Mouse (Mus musculus): ENCODE data around the gene Gm44965.

Gene Gm44965

DNA sequence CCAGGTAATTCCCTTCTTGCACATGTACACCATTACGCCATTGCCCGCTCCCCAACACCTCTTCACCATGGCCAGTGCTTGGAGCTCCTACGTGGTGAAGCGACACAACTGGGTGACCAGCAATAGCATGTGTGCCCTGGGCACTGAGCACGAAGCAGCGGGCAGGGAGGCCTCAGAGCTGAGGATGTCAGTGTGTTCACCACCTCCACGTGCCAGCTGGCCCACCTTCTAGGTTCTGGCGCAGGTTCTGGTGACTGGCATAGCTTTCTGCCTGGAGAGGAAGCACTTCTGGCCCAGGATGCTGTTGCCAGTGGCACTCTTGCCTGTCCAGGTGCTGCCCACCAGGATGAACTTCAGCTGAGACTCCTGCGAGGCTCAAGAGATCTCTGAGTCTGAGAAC is 71.7 kb downstream of the Gm44965 start:
- DNase-seq (ENCODE audit: low spot score in 2 of 2): no peak

DNA sequence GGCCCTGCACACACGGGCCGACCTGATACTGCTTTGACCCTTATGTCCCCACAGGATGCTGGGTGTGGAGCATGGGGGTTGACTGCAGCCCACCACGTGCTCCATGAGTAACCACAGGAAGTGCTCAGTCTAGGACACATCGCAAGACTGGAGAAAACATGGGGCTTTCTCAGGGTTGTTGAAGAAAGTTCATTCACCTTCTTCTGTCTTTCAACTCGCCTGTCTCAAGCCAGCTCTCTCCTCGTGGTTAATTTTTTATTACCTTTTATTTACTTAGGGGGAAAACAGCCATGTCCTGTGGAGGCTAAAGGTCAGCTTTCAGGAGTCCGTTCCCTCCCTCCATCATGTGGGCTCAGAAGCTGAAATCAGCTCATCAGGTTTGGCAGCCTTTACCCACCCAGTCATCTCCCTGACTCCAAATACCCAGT is 72.4 kb downstream of the Gm44965 start:
- DNase-seq (ENCODE audit: low spot score in 2 of 2): no peak

DNA sequence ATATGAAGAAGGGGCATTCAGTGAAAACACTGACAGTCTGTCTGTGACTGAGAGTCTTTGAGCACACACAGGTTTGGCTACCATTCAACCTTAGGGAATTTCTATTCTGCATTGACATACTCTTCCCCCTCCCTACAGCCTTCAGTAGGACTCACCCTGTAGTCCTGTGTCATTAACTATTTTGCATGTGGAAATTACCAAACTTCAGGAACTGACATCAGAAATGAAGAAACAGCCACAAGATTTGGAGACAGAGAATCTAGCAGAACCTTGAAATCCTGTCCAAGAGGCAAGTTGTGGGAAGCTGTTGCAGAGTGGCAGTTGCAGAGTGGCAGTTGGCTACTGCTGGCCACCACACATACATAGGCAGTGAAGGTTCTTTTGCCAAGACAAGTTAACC is 74.3 kb downstream of the Gm44965 start:
- no peak for DNase-seq (ENCODE audit: low spot score in 2 of 2)

Data from left cerebral cortex, adult 9 months (tissue).